Mouse (Mus musculus): ENCODE data around the gene Gm20388. TPM values are rescaled to one million over a fixed set of nuclear protein-coding genes. Genes with fewer than 3 reads are reported as not detected.

The Gm20388 gene
- polyA plus RNA-seq, 1 experiment = 23.9 TPM

DNA sequence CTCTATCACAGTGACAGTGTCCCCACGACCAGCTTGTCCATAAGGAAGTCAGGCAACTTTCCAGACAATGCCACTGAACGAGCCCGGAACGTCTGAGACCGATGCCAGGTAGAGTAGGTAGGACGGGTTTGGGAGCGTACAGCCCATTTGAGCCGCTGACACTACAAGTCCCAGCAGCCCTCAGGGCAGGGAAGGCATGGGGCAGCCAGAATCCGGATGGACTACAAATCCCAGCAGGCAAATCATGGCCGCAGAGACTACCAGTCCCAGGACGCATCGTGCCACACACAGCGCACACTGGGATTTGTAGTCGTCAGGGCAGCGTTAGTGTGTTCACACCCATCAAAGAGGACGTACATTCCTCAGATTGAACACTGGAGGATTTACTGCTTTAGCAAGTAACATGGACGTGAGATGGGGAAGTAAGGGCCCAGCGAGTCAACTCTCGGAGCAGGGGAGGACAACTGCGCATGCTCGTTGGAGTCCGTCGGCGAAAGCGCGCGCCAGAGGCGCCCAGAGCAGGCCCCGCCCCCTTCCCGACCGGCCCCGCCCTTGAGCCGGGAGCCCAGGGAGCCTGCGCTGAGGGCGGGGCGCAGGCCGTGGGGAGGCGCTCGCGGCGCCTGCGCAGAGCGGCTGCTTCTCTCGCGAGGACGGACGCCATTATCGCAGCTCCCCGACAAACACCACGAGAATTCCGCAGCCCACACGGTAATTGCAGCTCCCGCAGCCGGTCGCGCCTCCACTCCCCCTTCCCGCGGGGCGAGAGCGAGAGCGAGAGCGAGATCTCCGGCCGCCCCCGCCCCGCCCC lies 2039.5 kb downstream of the Gm20388 start:
- Histone ChIP-seq H3K27ac (ENCODE audit: insufficient read depth, low read length) (peak overlapping the region; percentile 31), H3K4me1 (ENCODE audit: control insufficient read depth, insufficient read depth, low read length) (peaks cover 3% of the 10 kb centered on the region; the same call in 1 of the 2 replicates), H3K4me3 (ENCODE audit: insufficient read depth, low read length) (peak overlapping the region; percentile 36)
- peak; percentile 87 for TF ChIP-seq POLR2A (IDR thresholded peaks at IDR 0.05; ENCODE audit: extremely low read depth, insufficient read depth, low read length)
- TF ChIP-seq CTCF (IDR thresholded peaks at IDR 0.05; ENCODE audit: extremely low read depth, insufficient read depth, low read length) = no peak

GRCm38 (mm10) chr8:121950749-121951655 lies 2040.4 kb downstream of the Gm20388 start:
- Histone ChIP-seq H3K4me1 (ENCODE audit: control insufficient read depth, insufficient read depth, low read length) (peaks cover 3% of the 10 kb centered on the region), H3K27ac (ENCODE audit: insufficient read depth, low read length) (peak overlapping the region; percentile 32; the same call in 1 of the 2 replicates), H3K4me3 (ENCODE audit: insufficient read depth, low read length) (peak overlapping the region; percentile 36)
- no peak for TF ChIP-seq CTCF (IDR thresholded peaks at IDR 0.05; ENCODE audit: extremely low read depth, insufficient read depth, low read length)
- no peak for TF ChIP-seq POLR2A (IDR thresholded peaks at IDR 0.05; ENCODE audit: extremely low read depth, insufficient read depth, low read length)

DNA sequence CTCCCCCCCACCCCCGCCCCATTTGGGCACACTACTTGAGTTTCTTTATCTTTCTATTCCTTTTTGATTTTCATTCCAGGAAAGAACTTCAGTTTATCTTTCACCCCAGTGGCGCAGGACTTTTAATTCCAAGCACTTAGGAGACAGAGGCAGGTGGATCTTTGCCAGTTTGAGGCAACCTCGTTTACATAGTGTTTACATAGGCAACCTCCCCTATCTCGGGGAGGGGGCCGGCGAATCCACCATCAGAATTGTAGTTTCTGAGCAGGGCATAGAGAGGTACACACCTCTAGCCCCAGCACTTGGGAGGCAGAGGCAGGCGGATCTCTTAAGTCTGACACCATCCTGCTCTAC lies 2041.0 kb downstream of the Gm20388 start:
- Histone ChIP-seq H3K4me3 (ENCODE audit: insufficient read depth, low read length) (peak overlapping the region; percentile 36; the same call in 1 of the 2 replicates), H3K4me1 (ENCODE audit: control insufficient read depth, insufficient read depth, low read length) (peaks cover 3% of the 10 kb centered on the region), H3K27ac (ENCODE audit: insufficient read depth, low read length) (no peak overlapping the region)
- TF ChIP-seq CTCF (IDR thresholded peaks at IDR 0.05; ENCODE audit: extremely low read depth, insufficient read depth, low read length) (no peak), POLR2A (IDR thresholded peaks at IDR 0.05; ENCODE audit: extremely low read depth, insufficient read depth, low read length) (no peak)

GRCm38 (mm10) chr8:121952122-121952521 lies 2041.5 kb downstream of the Gm20388 start:
- Histone ChIP-seq H3K4me3 (ENCODE audit: insufficient read depth, low read length) (no peak overlapping the region), H3K4me1 (ENCODE audit: control insufficient read depth, insufficient read depth, low read length) (peaks cover 3% of the 10 kb centered on the region), H3K27ac (ENCODE audit: insufficient read depth, low read length) (no peak overlapping the region)
- no peak for TF ChIP-seq CTCF (IDR thresholded peaks at IDR 0.05; ENCODE audit: extremely low read depth, insufficient read depth, low read length)
- no peak for TF ChIP-seq POLR2A (IDR thresholded peaks at IDR 0.05; ENCODE audit: extremely low read depth, insufficient read depth, low read length)

- H3K27ac ChIP-seq (ENCODE audit: insufficient read depth, low read length) = no peak overlapping the region
- peaks cover 3% of the 10 kb centered on the region for H3K4me1 ChIP-seq (ENCODE audit: control insufficient read depth, insufficient read depth, low read length)
- TF ChIP-seq POLR2A (IDR thresholded peaks at IDR 0.05; ENCODE audit: extremely low read depth, insufficient read depth, low read length) (no peak), CTCF (IDR thresholded peaks at IDR 0.05; ENCODE audit: extremely low read depth, insufficient read depth, low read length) (no peak)
- no peak overlapping the region for H3K4me3 ChIP-seq (ENCODE audit: insufficient read depth, low read length)
Observed at GRCm38 (mm10) chr8:121952800-121953199, 2042.2 kb downstream of the Gm20388 start.

DNA sequence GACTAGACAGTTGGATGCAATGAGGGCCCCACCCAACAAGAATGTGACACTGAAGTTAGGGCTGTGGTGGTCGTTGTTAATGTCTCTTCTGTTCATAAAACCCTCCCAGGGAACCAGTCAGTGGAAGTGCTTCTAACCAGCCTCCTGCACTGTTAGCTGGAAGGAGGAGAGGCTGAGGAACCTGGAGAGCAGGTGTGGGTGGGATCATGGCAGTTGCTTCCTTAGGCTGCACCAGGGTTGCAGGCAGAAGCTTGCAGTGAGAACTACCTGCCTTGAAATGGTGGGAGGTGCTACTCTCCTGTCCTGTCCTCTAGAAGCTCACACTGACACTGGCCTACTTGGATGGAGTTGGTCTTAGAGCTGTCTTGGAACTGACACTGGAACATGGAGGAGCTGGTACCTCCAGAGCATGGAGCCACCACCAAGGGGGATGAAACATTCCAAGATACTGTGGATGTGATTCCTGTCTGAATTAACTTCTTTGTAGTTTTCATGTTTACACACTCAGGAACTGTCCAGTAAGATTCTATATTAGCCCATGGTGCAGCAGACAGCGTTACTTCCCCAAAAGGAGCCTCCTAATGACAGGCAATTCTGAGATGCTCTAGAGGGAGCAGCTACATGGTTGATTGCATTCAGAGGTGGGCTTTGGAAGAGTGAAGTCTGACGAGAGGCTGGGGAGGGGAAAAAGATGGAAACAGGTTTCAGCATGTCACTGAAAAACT lies 2043.3 kb downstream of the Gm20388 start:
- peaks cover 5% of the 10 kb centered on the region for H3K4me1 ChIP-seq (ENCODE audit: control insufficient read depth, insufficient read depth, low read length)
- no peak overlapping the region for H3K4me3 ChIP-seq (ENCODE audit: insufficient read depth, low read length)
- no peak overlapping the region for H3K27ac ChIP-seq (ENCODE audit: insufficient read depth, low read length)
- TF ChIP-seq CTCF (IDR thresholded peaks at IDR 0.05; ENCODE audit: extremely low read depth, insufficient read depth, low read length) = no peak
- no peak for TF ChIP-seq POLR2A (IDR thresholded peaks at IDR 0.05; ENCODE audit: extremely low read depth, insufficient read depth, low read length)

DNA sequence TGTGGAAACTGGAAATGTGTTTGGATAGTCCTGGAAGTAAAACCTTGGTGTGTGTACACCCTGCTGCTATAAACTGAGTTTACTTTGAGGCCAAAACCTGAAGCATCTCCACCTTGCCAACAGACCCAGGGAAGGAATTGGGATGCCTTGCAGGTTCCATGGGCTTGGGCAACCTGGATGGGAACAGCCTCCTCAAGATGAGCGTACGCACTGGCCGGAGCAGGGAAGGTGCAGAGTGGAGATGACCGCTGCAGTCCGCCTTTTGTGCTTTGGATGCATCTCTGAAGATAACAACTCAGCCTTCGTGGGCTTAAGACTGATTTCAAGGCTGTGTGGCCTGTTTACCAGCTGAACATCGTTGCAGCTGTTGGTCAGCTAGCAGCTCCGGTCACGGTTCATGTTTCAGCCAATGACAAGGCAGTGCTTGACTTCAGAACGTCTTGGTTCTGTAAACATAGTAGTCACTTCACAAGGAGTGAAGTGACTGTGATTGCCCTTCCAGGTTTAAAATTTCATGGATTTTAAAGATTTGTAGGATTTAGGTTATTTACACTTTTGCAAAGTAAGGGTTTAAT lies 2044.4 kb downstream of the Gm20388 start:
- peaks cover 5% of the 10 kb centered on the region for H3K4me1 ChIP-seq (ENCODE audit: control insufficient read depth, insufficient read depth, low read length)
- no peak for TF ChIP-seq CTCF (IDR thresholded peaks at IDR 0.05; ENCODE audit: extremely low read depth, insufficient read depth, low read length)
- TF ChIP-seq POLR2A (IDR thresholded peaks at IDR 0.05; ENCODE audit: extremely low read depth, insufficient read depth, low read length) = no peak
- no peak overlapping the region for H3K4me3 ChIP-seq (ENCODE audit: insufficient read depth, low read length)
- H3K27ac ChIP-seq (ENCODE audit: insufficient read depth, low read length) = no peak overlapping the region

DNA sequence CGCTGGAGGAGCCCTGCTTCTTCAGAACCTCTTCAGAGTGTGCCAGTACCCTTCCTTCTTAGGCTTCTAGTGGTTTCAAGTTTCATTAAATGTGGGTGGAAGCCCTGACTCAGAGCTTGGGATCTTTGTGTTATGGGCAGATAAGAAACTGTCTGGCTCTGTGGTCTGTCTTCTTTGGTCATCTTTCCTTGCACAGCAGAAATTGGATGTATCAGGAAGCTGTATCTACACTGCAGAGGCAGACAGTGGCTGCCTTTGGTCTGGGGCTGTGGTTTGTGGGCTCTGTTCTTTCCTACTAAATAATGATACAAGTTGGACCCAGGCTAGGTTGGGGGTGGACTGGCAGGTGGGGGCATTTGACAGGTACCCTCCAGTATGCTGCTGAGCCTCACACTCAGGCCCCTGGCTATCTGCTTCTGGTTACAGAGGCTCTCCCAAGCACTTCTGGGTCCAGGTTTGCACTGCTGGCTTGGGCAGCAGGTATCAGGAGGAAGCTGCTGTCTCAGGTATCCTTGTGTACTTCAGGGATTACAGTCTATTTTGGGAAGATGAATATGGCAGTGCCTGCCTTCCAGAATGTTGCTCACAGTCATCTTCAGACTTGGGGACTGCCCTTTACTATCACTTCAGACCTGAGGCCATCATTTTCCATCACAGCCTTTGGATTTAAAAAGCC lies 2045.3 kb downstream of the Gm20388 start:
- H3K4me1 ChIP-seq (ENCODE audit: control insufficient read depth, insufficient read depth, low read length) = peaks cover 5% of the 10 kb centered on the region
- no peak overlapping the region for H3K27ac ChIP-seq (ENCODE audit: insufficient read depth, low read length)
- TF ChIP-seq POLR2A (IDR thresholded peaks at IDR 0.05; ENCODE audit: extremely low read depth, insufficient read depth, low read length) (no peak), CTCF (IDR thresholded peaks at IDR 0.05; ENCODE audit: extremely low read depth, insufficient read depth, low read length) (no peak)
- H3K4me3 ChIP-seq (ENCODE audit: insufficient read depth, low read length) = no peak overlapping the region

All from cortical plate, adult 2 months (tissue).